Mouse (Mus musculus) CH12.LX (cell line): Measurements from ENCODE around the gene Nbas. TPM values are rescaled to one million over a fixed set of nuclear protein-coding genes. Genes with fewer than 3 reads are reported as not detected.

Experiments used
- DNase-seq: peaks from one replicate; pipeline ENCODE4 v3.0.0-alpha.2; 2013; ENCODE audit errors: extremely low read depth
- H3K27ac ChIP-seq: 2 replicates; pipeline ENCODE4 v1.5.1; 2012; ENCODE audit warnings: low read depth, mild to moderate bottlenecking, control low read depth, moderate library complexity; ENCODE audit not compliant: insufficient read depth
- H3K27me3 ChIP-seq: replicated peaks from 2 replicates; pipeline ENCODE3; 2012; ENCODE audit warnings: inconsistent platforms
- H3K36me3 ChIP-seq, 2 experiments: replicated peaks in 1 of 2; 2 replicates each; pipeline versions ENCODE3 to v1.6.1; 2012; ENCODE audit warnings: inconsistent platforms in 1 of 2, low read length in 1 of 2, mild to moderate bottlenecking in 1 of 2, mixed read lengths in 1 of 2, moderate library complexity in 1 of 2; ENCODE audit not compliant: control insufficient read depth in 1 of 2, insufficient read depth in 1 of 2
- H3K4me1 ChIP-seq, 2 experiments: 2 replicates each; pipeline ENCODE4 v1.6.1; 2012; ENCODE audit warnings: inconsistent platforms in 1 of 2, moderate library complexity in 1 of 2; ENCODE audit not compliant: insufficient read depth in 2 of 2, control insufficient read depth in 1 of 2
- H3K4me2 ChIP-seq: 2 replicates; pipeline ENCODE4 v1.6.1; 2012; ENCODE audit warnings: low read depth, mild to moderate bottlenecking, control low read depth; ENCODE audit not compliant: poor library complexity, insufficient read depth, severe bottlenecking
- H3K4me3 ChIP-seq, 3 experiments: fragments of 150-350 bp in 1 of 3; sonication (generic) in 1 of 3; replicated peaks in 1 of 3; 2 replicates each; pipeline versions ENCODE3 to v1.5.1; 2011 to 2012; ENCODE audit warnings: low read depth in 2 of 3, low read length in 2 of 3, mild to moderate bottlenecking in 2 of 3, moderate library complexity in 2 of 3, control low read depth in 1 of 3, improper control_type of control experiment in 1 of 3, inconsistent platforms in 1 of 3, mixed read lengths in 1 of 3; ENCODE audit not compliant: poor library complexity in 1 of 3
- H3K79me2 ChIP-seq: replicated peaks from 2 replicates; pipeline ENCODE4 v1.6.1; 2012; ENCODE audit warnings: mild to moderate bottlenecking, moderate library complexity; ENCODE audit not compliant: control insufficient read depth, poor library complexity, insufficient read depth, severe bottlenecking; ENCODE audit errors: extremely low read depth
- H3K9ac ChIP-seq: 2 replicates; pipeline ENCODE4 v1.6.1; 2012; ENCODE audit warnings: low read depth, mild to moderate bottlenecking, control low read depth, moderate library complexity; ENCODE audit not compliant: insufficient read depth
- H3K9me3 ChIP-seq: replicated peaks from 2 replicates; pipeline ENCODE3; 2012; ENCODE audit warnings: low read length, inconsistent platforms, mixed read lengths
- BHLHE40 ChIP-seq: IDR thresholded peaks from 2 replicates; pipeline ENCODE4 v1.6.1; 2011; ENCODE audit warnings: mild to moderate bottlenecking, low read depth, low read length, improper control_type of control experiment
- ETS1 ChIP-seq: conservative IDR thresholded peaks from 2 replicates; pipeline ENCODE4 v1.6.1; 2012; ENCODE audit warnings: low read depth, mild to moderate bottlenecking, inconsistent platforms, low read length, improper control_type of control experiment, moderate library complexity
- HCFC1 ChIP-seq: IDR thresholded peaks from 2 replicates; pipeline ENCODE4 v1.6.1; 2012; ENCODE audit warnings: low read depth, mild to moderate bottlenecking, inconsistent platforms, low read length, improper control_type of control experiment
- JUND ChIP-seq: conservative IDR thresholded peaks from 2 replicates; pipeline ENCODE4 v1.6.1; 2011; ENCODE audit warnings: low read depth, low read length, improper control_type of control experiment
- KAT2A ChIP-seq: IDR thresholded peaks from 2 replicates; pipeline ENCODE4 v1.6.1; 2012; ENCODE audit warnings: low read length, improper control_type of control experiment, inconsistent platforms; ENCODE audit not compliant: insufficient replicate concordance
- NRF1 ChIP-seq: IDR thresholded peaks from 2 replicates; pipeline ENCODE4 v1.6.1; 2014; ENCODE audit warnings: low read depth, mild to moderate bottlenecking, inconsistent platforms, low read length, improper control_type of control experiment, moderate library complexity
- PAX5 ChIP-seq: IDR thresholded peaks from 2 replicates; pipeline ENCODE4 v1.6.1; 2012; ENCODE audit warnings: low read length, inconsistent platforms, mixed read lengths
- POLR2A ChIP-seq: IDR thresholded peaks from 2 replicates; pipeline ENCODE4 v1.6.1; 2011; ENCODE audit warnings: low read depth, mild to moderate bottlenecking, improper control_type of control experiment, low read length
- RCOR1 ChIP-seq: conservative IDR thresholded peaks from 2 replicates; pipeline ENCODE4 v1.6.1; 2012; ENCODE audit warnings: low read depth, mild to moderate bottlenecking, inconsistent platforms, low read length, improper control_type of control experiment
- USF2 ChIP-seq: conservative IDR thresholded peaks from 2 replicates; pipeline ENCODE4 v1.6.1; 2011; ENCODE audit warnings: low read depth, low read length, improper control_type of control experiment
- ZNF384 ChIP-seq: IDR thresholded peaks from 2 replicates; pipeline ENCODE4 v1.6.1; 2012; ENCODE audit warnings: low read depth, low read length, improper control_type of control experiment, inconsistent platforms
- dilution Hi-C: fragments of 300-500 bp; cut with MboI; formaldehyde crosslinking; loops from 2 replicates; pipeline ENCODE4 v1.14.3; 2020; ENCODE audit warnings: low sequenced_read_pairs; ENCODE audit not compliant: extremely low pct_unique_long_range_greater_than_20kb, extremely low pct_ligation_motif_present
- in situ Hi-C: fragments of 300-500 bp; cut with MboI; formaldehyde crosslinking; loops from 3 replicates; pipeline ENCODE4 v1.14.3; 2019; ENCODE audit warnings: low sequenced_read_pairs, low pct_ligation_motif_present, low pct_unique_long_range_greater_than_20kb, mixed read lengths
- polyA plus RNA-seq: library from polyadenylated mRNA; unstranded; fragments of >175 nt; gene quantifications from 2 replicates; pipeline ENCODE4 v1.2.1, GENCODE M21; 2012; ENCODE audit warnings: low read depth; ENCODE audit not compliant: insufficient read length
- total RNA-seq, 2 experiments: library from RNA; depleted of rRNA; stranded (reverse); fragments of 300-350 nt in 1 of 2; fragments of >200 nt in 1 of 2; gene quantifications; 2 replicates each; pipeline ENCODE4 v1.2.3; 2012 to 2014

The Nbas gene
- total and polyA plus RNA-seq, 3 experiments, result 16.9 to 51.6 (median 22.1) TPM

DNA sequence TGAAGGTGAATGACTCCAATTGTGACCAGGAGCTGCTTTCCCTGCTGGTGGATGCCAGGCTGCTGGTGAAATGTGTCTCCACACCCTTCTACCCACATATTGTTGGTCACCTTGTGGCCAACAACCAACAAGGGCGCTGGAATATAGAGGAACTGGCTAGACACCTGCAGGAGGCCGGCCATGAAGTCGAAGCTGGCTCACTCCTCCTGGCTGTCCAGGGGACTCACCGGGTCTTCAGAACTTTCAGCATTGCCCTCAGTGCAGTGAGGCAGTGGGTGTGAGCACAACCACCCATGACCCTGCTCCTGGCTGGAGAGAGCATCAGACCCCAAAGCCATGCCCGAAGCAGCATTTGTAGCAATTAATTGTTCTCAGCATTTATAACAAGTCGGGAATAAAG lies 314.5 kb downstream of the Nbas start:
- Histone ChIP-seq H3K4me3 (no peak overlapping the region), H3K9ac (no peak overlapping the region), H3K4me2 (no peak overlapping the region), H3K27ac (no peak overlapping the region), H3K4me1 (peaks cover 0 to 31% of the 10 kb centered on the region in 2 experiments; a peak in 2 of 4 replicates), H3K9me3 (peaks cover 6% of the 10 kb centered on the region), H3K36me3 (peaks cover 21 to 55% of the 10 kb centered on the region in 2 experiments), H3K27me3 (no peaks in the 10 kb centered on the region), H3K79me2 (no peaks in the 10 kb centered on the region)
- no peak for TF ChIP-seq JUND
- no peak for TF ChIP-seq ETS1
- TF ChIP-seq NRF1, result no peak
- TF ChIP-seq PAX5, result no peak
- no peak for TF ChIP-seq RCOR1
- TF ChIP-seq ZNF384, result no peak
- TF ChIP-seq POLR2A, result no peak
- no peak for DNase-seq
- in situ Hi-C loops (no loop called here), dilution Hi-C loops (no loop called here)

DNA sequence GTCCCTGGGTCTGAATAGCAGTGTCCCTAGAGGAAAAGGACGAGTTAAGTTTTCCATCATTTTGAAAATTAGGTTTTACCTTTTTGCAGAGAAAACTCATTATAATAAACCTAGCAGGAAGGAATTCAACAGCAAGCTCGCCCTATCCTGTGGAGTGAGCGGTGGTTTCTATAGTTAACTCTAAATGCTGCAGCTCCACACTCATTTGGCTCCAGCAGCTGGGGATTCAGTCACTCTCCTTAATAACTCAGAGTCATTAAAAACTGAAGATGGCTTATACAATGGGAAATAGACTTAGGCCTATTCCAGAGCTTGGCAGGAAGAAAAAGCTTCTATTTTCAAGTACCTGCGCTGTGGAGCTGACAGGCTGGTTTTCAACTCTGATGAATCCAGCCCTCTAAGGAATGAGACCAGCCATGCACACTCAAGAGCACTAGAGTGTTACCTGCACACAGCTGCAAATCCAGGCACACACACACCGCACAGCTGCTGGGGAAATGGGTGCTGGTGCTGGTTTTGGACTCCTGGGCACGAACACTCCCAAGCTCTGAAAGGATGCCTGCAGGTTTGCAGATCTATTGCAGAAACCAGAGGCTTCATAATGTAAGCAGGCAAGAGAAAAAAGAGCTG lies 316.7 kb downstream of the Nbas start:
- peaks cover 17 to 46% of the 10 kb centered on the region in 2 experiments for H3K36me3 ChIP-seq
- in situ Hi-C loops, result no loop called here
- TF ChIP-seq ETS1, result no peak
- TF ChIP-seq KAT2A, result no peak
- TF ChIP-seq USF2, result no peak
- TF ChIP-seq HCFC1, result no peak
- TF ChIP-seq JUND, result no peak
- TF ChIP-seq NRF1, result no peak
- TF ChIP-seq, all 38 proteins: peak for 0
- H3K79me2 ChIP-seq, result no peaks in the 10 kb centered on the region
- DNase-seq, result no peak
- no peak overlapping the region for H3K4me3 ChIP-seq
- no peaks in the 10 kb centered on the region for H3K27me3 ChIP-seq
- H3K4me1 ChIP-seq, result peaks cover 0 to 9% of the 10 kb centered on the region in 2 experiments; a peak in 2 of 4 replicates
- dilution Hi-C loops, result no loop called here
- no peak overlapping the region for H3K9ac ChIP-seq
- no peak overlapping the region for H3K27ac ChIP-seq
- H3K9me3 ChIP-seq, result no peaks in the 10 kb centered on the region
- H3K4me2 ChIP-seq, result no peak overlapping the region

DNA sequence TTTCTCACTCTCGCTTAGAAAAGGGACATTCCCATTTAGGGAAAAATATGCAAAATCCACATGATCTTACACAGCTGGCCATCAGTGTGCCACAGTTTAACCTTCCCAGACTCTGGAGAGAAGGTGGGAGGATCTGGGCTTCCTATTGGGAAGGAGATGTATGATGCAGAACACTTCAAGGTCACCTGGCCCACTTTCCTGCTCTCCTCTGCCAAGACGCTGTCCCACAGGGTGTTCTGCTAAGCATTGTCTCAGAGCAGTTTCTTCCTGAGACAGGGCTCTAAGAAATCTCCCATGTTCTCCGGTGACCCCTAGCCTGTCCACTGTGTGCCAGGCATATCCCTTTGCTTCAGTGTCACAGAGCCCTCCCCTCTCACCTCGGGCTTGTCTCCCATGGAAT lies 318.7 kb downstream of the Nbas start:
- H3K27me3 ChIP-seq, result no peaks in the 10 kb centered on the region
- no peak for TF ChIP-seq BHLHE40
- TF ChIP-seq, all 38 proteins: peak for 0
- Histone ChIP-seq H3K4me2 (no peak overlapping the region), H3K27ac (no peak overlapping the region), H3K4me3 (no peak overlapping the region), H3K9ac (no peak overlapping the region), H3K36me3 (peaks cover 8 to 28% of the 10 kb centered on the region in 2 experiments), H3K9me3 (no peaks in the 10 kb centered on the region), H3K79me2 (no peaks in the 10 kb centered on the region), H3K4me1 (peaks cover 0 to 6% of the 10 kb centered on the region in 2 experiments; a peak in 2 of 4 replicates)
- in situ Hi-C loops (no loop called here), dilution Hi-C loops (no loop called here)
- no peak for DNase-seq
